9 mouse cellular contexts compared by ENCODE assay signal in genomic region chr8:121334495-121335424, GRCm38 (mm10).
A peak's percentile ranks its signal among the peaks of the same experiment; 100 is the strongest.
DNase-seq lines count a peak whose midpoint lies in the region; ATAC-seq and TF ChIP-seq lines count a peak whose summit lies in the region.
"Had no signal": no experiment of that assay in that cellular context is flagged by ENCODE, and none has a peak within 500 bp of the region (broad histone marks: within the 10 kb centered on the region; RNA-seq: fewer than 3 reads in every experiment).

No protein-coding gene starts in this region.

- 62% methylated on average over 33 of the region's 33 CpGs for WGBS in forebrain, embryonic 16.5 days
- 55% methylated on average over 33 of the region's 33 CpGs for WGBS in hindbrain, embryonic 16.5 days
- WGBS in liver, embryonic 16.5 days (ENCODE audit: insufficient replicate concordance), result 13% methylated on average over 33 of the region's 33 CpGs

- no peaks in the 10 kb centered on the region for H3K27me3 ChIP-seq in forebrain, embryonic 16.5 days (replicated peaks; ENCODE audit: control insufficient read depth, insufficient read depth, low read length)
- no peaks in the 10 kb centered on the region; the same call in 1 of the 2 replicates for H3K27me3 ChIP-seq in hindbrain, embryonic 16.5 days (replicated peaks; ENCODE audit: control insufficient read depth, insufficient read depth, low read length)
- H3K27me3 ChIP-seq in liver, embryonic 16.5 days (ENCODE audit: control insufficient read depth, insufficient read depth, low read depth, low read length), result no peaks in the 10 kb centered on the region
- H3K27me3 ChIP-seq: embryonic facial prominence, embryonic 15.5 days had no signal

- no peaks in the 10 kb centered on the region for H3K36me3 ChIP-seq in forebrain, embryonic 16.5 days (ENCODE audit: control insufficient read depth, insufficient read depth)
- no peaks in the 10 kb centered on the region for H3K36me3 ChIP-seq in hindbrain, embryonic 16.5 days (ENCODE audit: control insufficient read depth, insufficient read depth, low read length)
- H3K36me3 ChIP-seq in liver, embryonic 16.5 days (ENCODE audit: control insufficient read depth, insufficient read depth), result no peaks in the 10 kb centered on the region
- H3K36me3 ChIP-seq: embryonic facial prominence, embryonic 15.5 days had no signal

- no peak for ATAC-seq in forebrain, embryonic 16.5 days
- ATAC-seq in hindbrain, embryonic 16.5 days, result peak; percentile 52
- ATAC-seq in liver, embryonic 16.5 days (ENCODE audit: low read depth), result peak; percentile 30; the same call in 1 of the 2 replicates

- H3K9ac ChIP-seq in forebrain, embryonic 16.5 days (replicated peaks; ENCODE audit: low read depth, low read length), result peak overlapping the region; percentile 29; the same call in 1 of the 2 replicates
- peak overlapping the region; percentile 14 for H3K9ac ChIP-seq in hindbrain, embryonic 16.5 days (ENCODE audit: low read depth, low read length)
- H3K9ac ChIP-seq in liver, embryonic 16.5 days (ENCODE audit: low read depth, low read length), result no peak overlapping the region
- H3K9ac ChIP-seq: embryonic facial prominence, embryonic 15.5 days had no signal

- 0 out of 2 replicates have a peak, but pooled peaks cover 3% of the 10 kb centered on the region for H3K4me1 ChIP-seq in forebrain, embryonic 16.5 days (replicated peaks; ENCODE audit: control insufficient read depth, insufficient read depth, low read length)
- H3K4me1 ChIP-seq in hindbrain, embryonic 16.5 days (ENCODE audit: control insufficient read depth, insufficient read depth, low read depth, low read length), result peaks cover 7% of the 10 kb centered on the region
- H3K4me1 ChIP-seq in liver, embryonic 16.5 days (ENCODE audit: control insufficient read depth, low read depth, low read length), result no peaks in the 10 kb centered on the region

- no peak overlapping the region for H3K4me2 ChIP-seq in forebrain, embryonic 16.5 days (ENCODE audit: low read length)
- no peak overlapping the region for H3K4me2 ChIP-seq in hindbrain, embryonic 16.5 days (ENCODE audit: low read length)
- H3K4me2 ChIP-seq in liver, embryonic 16.5 days (ENCODE audit: low read depth, low read length), result no peak overlapping the region
- H3K4me2 ChIP-seq: embryonic facial prominence, embryonic 15.5 days had no signal

- no peak overlapping the region for H3K27ac ChIP-seq in forebrain, embryonic 16.5 days (ENCODE audit: low read length)
- H3K27ac ChIP-seq in hindbrain, embryonic 16.5 days (ENCODE audit: low read depth, low read length), result peak overlapping the region; percentile 57; the same call in 1 of the 2 replicates
- H3K27ac ChIP-seq in liver, embryonic 16.5 days (ENCODE audit: low read length), result no peak overlapping the region
- no peak overlapping the region for H3K27ac ChIP-seq in layer of hippocampus, adult 2 months
- H3K27ac ChIP-seq: embryonic facial prominence, embryonic 15.5 days had no signal

- no peaks in the 10 kb centered on the region for H3K9me3 ChIP-seq in forebrain, embryonic 16.5 days (ENCODE audit: control insufficient read depth, low read length)
- no peaks in the 10 kb centered on the region for H3K9me3 ChIP-seq in hindbrain, embryonic 16.5 days (ENCODE audit: control insufficient read depth, low read length)
- H3K9me3 ChIP-seq in liver, embryonic 16.5 days (replicated peaks; ENCODE audit: control insufficient read depth, low read length), result peaks cover 4% of the 10 kb centered on the region; the same call in 1 of the 2 replicates
- H3K9me3 ChIP-seq: embryonic facial prominence, embryonic 15.5 days had no signal

- DNase-seq in gastrocnemius, postnatal 14 days, result peak; percentile 30
- no peak for DNase-seq in gastrocnemius, adult 18-20 months (ENCODE audit: low spot score)
- DNase-seq in layer of hippocampus, adult 18-20 months (ENCODE audit: low spot score in 2 of 2), result no peak
- DNase-seq in layer of hippocampus, adult 2 months (ENCODE audit: low spot score in 2 of 2), result no peak
- DNase-seq in frontal cortex, postnatal 14 days (ENCODE audit: low spot score in 2 of 2), result no peak

- no peak for TF ChIP-seq CTCF in layer of hippocampus, adult 2 months (conservative IDR thresholded peaks at IDR 0.05)

- H3K4me3 ChIP-seq in forebrain, embryonic 16.5 days (replicated peaks; ENCODE audit: low read length), result no peak overlapping the region
- H3K4me3 ChIP-seq in hindbrain, embryonic 16.5 days (ENCODE audit: low read length), result no peak overlapping the region
- H3K4me3 ChIP-seq in liver, embryonic 16.5 days (ENCODE audit: low read depth, low read length), result no peak overlapping the region
- no peak overlapping the region for H3K4me3 ChIP-seq in layer of hippocampus, adult 2 months
- H3K4me3 ChIP-seq: embryonic facial prominence, embryonic 15.5 days had no signal

- intact Hi-C loops in gastrocnemius, postnatal 14 days (cut with DNase I; ENCODE audit: low total_unique reads), result no loop called here
